10 mouse cellular contexts compared by ENCODE assay signal in the genomic region with DNA sequence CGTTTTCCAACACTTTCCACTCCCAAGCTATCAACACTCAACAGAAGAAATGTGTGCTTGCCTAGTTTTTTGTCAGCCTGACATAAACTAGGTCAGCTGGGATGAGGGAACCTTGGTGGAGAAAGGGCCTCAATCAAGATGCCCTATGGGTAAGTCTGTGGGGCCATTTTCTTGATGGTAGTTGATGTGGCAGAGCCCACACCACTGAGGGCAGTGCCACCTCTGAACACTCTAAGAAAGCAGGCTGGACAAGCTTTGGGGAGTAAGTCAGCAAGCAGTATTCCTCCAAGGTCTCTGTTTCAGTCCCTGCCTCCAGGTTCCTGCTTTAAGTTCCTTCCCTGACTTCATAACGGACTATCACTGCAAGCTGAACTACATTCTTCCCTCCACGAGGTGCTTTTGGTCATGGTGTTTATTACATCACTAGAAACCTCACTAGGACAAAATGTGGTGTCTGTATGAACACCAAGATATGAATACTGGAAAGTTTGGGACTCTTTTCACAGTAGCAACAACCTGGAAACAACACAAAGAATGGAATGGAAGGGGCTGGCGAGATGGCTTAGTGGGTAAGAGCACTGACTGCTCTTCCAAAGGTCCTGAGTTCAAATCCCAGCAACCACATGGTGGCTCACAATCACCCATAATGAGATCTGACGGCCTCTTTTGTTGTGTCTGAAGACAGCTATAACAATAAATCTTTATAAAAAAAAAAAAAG. TPM values are rescaled to one million over a fixed set of nuclear protein-coding genes. Genes with fewer than 3 reads are reported as not detected.
DNase-seq lines count a peak whose midpoint lies in the region; ATAC-seq and TF ChIP-seq lines count a peak whose summit lies in the region.
"Had no signal": no experiment of that assay in that cellular context is flagged by ENCODE, and none has a peak within 500 bp of the region (broad histone marks: within the 10 kb centered on the region; RNA-seq: fewer than 3 reads in every experiment).

No protein-coding gene starts in this region.

- intact Hi-C loops in left cerebral cortex, postnatal 36 days (cut with DNase I), result loop anchor here (2.0 to 5.0 kb wide), 2 partner anchors 33 to 35 kb away; partner anchors contain the start of gene Fbxl19

- no peaks in the 10 kb centered on the region for H3K9me3 ChIP-seq in heart, embryonic 14.5 days (ENCODE audit: control insufficient read depth, low read length)
- H3K9me3 ChIP-seq in hindbrain, embryonic 15.5 days, result no peaks in the 10 kb centered on the region
- no peaks in the 10 kb centered on the region for H3K9me3 ChIP-seq in midbrain, embryonic 14.5 days (ENCODE audit: control insufficient read depth, low read length)

- no peak for ATAC-seq in heart, embryonic 14.5 days (ENCODE audit: insufficient number of reproducible peaks, insufficient read depth, low FRiP score, low read depth)
- no peak for ATAC-seq in hindbrain, embryonic 15.5 days (ENCODE audit: low FRiP score, low read depth)
- ATAC-seq in midbrain, embryonic 14.5 days (ENCODE audit: low FRiP score, low TSS enrichment), result no peak
- no peak for ATAC-seq in inflammation-experienced regulatory T-cells, adult 6 months

- H3K4me2 ChIP-seq in heart, embryonic 14.5 days (ENCODE audit: low read length), result peak overlapping the region; percentile 80
- H3K4me2 ChIP-seq in hindbrain, embryonic 15.5 days, result peak overlapping the region; percentile 74
- H3K4me2 ChIP-seq in midbrain, embryonic 14.5 days (ENCODE audit: low read length), result peak overlapping the region; percentile 69

- peak overlapping the region in 1 of 2 experiments; percentile 96; a peak in 2 of 4 replicates for H3K27ac ChIP-seq in heart, embryonic 14.5 days (replicated peaks in 1 of 2; ENCODE audit: control insufficient read depth in 1 of 2, insufficient read depth in 1 of 2, low read depth in 2 of 2, low read length in 2 of 2)
- H3K27ac ChIP-seq in cortical plate, adult 2 months (ENCODE audit: insufficient read depth, low read length), result no peak overlapping the region
- H3K27ac ChIP-seq in hindbrain, embryonic 15.5 days (replicated peaks), result peak overlapping the region; percentile 90
- H3K27ac ChIP-seq in midbrain, embryonic 14.5 days (replicated peaks; ENCODE audit: low read depth, low read length), result peak overlapping the region; percentile 95; the same call in 1 of the 2 replicates

- no peak for TF ChIP-seq CTCF in cortical plate, adult 2 months (IDR thresholded peaks at IDR 0.05; ENCODE audit: extremely low read depth, insufficient read depth, low read length)

- TF ChIP-seq POLR2A in cortical plate, adult 2 months (IDR thresholded peaks at IDR 0.05; ENCODE audit: extremely low read depth, insufficient read depth, low read length), result no peak

- H3K36me3 ChIP-seq in heart, embryonic 14.5 days (ENCODE audit: control insufficient read depth, insufficient read depth, low read length), result peaks cover 25% of the 10 kb centered on the region
- H3K36me3 ChIP-seq in hindbrain, embryonic 15.5 days, result peaks cover 18% of the 10 kb centered on the region; the same call in 1 of the 2 replicates
- peaks cover 19% of the 10 kb centered on the region for H3K36me3 ChIP-seq in midbrain, embryonic 14.5 days (ENCODE audit: control insufficient read depth, insufficient read depth, low read length)

- WGBS in heart, embryonic 14.5 days, result 72% methylated on average over 5 of the region's 5 CpGs
- 84% methylated on average over 5 of the region's 5 CpGs for whole genome bisulfite sequencing in hindbrain, embryonic 15.5 days
- 81% methylated on average over 5 of the region's 5 CpGs for WGBS in midbrain, embryonic 14.5 days

- peak overlapping the region; percentile 91; the same call in 1 of the 2 replicates for H3K9ac ChIP-seq in heart, embryonic 14.5 days (ENCODE audit: low read length)
- H3K9ac ChIP-seq in hindbrain, embryonic 15.5 days, result peak overlapping the region; percentile 61; the same call in 1 of the 2 replicates
- no peak overlapping the region; the same call in 1 of the 2 replicates for H3K9ac ChIP-seq in midbrain, embryonic 14.5 days (replicated peaks; ENCODE audit: low read length)

- DNase-seq in heart, adult 18-20 months, result no peak
- DNase-seq in midbrain, embryonic 14.5 days, result no peak
- no peak for DNase-seq in spleen, adult 18-20 months
- no peak for DNase-seq in left cerebral cortex, postnatal 36 days (ENCODE audit: low spot score in 2 of 2)

- peaks cover 21 to 24% of the 10 kb centered on the region in 2 experiments for H3K4me1 ChIP-seq in heart, embryonic 14.5 days (ENCODE audit: control insufficient read depth in 2 of 2, insufficient read depth in 2 of 2, low read length in 2 of 2)
- H3K4me1 ChIP-seq in cortical plate, adult 2 months (ENCODE audit: control insufficient read depth, insufficient read depth, low read length), result no peaks in the 10 kb centered on the region; the same call in 1 of the 2 replicates
- H3K4me1 ChIP-seq in hindbrain, embryonic 15.5 days (replicated peaks), result peaks cover 32% of the 10 kb centered on the region
- H3K4me1 ChIP-seq in midbrain, embryonic 14.5 days (ENCODE audit: control insufficient read depth, insufficient read depth, low read length), result peaks cover 18% of the 10 kb centered on the region

- peak overlapping the region; percentile 55 to 74 for H3K4me3 ChIP-seq in heart, embryonic 14.5 days (ENCODE audit: control insufficient read depth in 1 of 2, insufficient read depth in 1 of 2, low read depth in 1 of 2, low read length in 2 of 2)
- peak overlapping the region; percentile 43; the same call in 1 of the 2 replicates for H3K4me3 ChIP-seq in cortical plate, adult 2 months (ENCODE audit: insufficient read depth, low read length)
- H3K4me3 ChIP-seq in hindbrain, embryonic 15.5 days, result peak overlapping the region; percentile 61
- peak overlapping the region; percentile 78 for H3K4me3 ChIP-seq in midbrain, embryonic 14.5 days (replicated peaks; ENCODE audit: low read depth, low read length)

- H3K27me3 ChIP-seq in heart, embryonic 14.5 days (ENCODE audit: control insufficient read depth, insufficient read depth, low read length), result no peaks in the 10 kb centered on the region
- no peaks in the 10 kb centered on the region for H3K27me3 ChIP-seq in hindbrain, embryonic 15.5 days
- H3K27me3 ChIP-seq in midbrain, embryonic 14.5 days (ENCODE audit: control insufficient read depth, insufficient read depth, low read length), result no peaks in the 10 kb centered on the region

RNA-seq across cellular contexts. Expression of gene Bcl7c, which starts 0.7 kb away (rescaled TPM):
- polyA plus RNA-seq in heart, embryonic 14.5 days (2014; fragmentation: Nextera tagmentation; extraction: Ambion mirVana), result 30.6 and 41.1 TPM in 2 replicates
- total RNA-seq in heart, adult 18-20 months (2021), result 10 to 100 TPM; 34.1 to 35.4 TPM
- polyA plus RNA-seq in cortical plate, adult 2 months (2012; rRNA removed), result 25.5 and 27.0 TPM in 2 replicates
- polyA plus RNA-seq in hindbrain, embryonic 15.5 days (2015; fragmentation: Nextera tagmentation; extraction: Ambion mirVana), result 53.2 and 55.1 TPM in 2 replicates
- 47.2 and 54.0 TPM in 2 replicates for polyA plus RNA-seq in midbrain, embryonic 14.5 days (2014; fragmentation: Nextera tagmentation; extraction: Ambion mirVana)
- polyA plus RNA-seq in inflammation-experienced regulatory T-cells, adult 6 months (2017; shearing (Covaris generic)), result 10 to 100 TPM in 1 of 3 experiments, 1 to 10 TPM in 2; 3.2 to 10.9 (median 4.9) TPM
- 10 to 100 TPM; 37.9 to 47.9 TPM for total RNA-seq in left cerebral cortex, postnatal 36 days (2021)

RNA-seq across cellular contexts. Expression of gene Ctf1, which starts 3.1 kb away (rescaled TPM):
- polyA plus RNA-seq in heart, embryonic 14.5 days (2014; fragmentation: Nextera tagmentation; extraction: Ambion mirVana), result 4.7 and 5.6 TPM in 2 replicates
- total RNA-seq in heart, adult 18-20 months (2021), result 1 to 10 TPM; 8.8 to 9.7 TPM
- 7.1 and 7.5 TPM in 2 replicates for polyA plus RNA-seq in cortical plate, adult 2 months (2012; rRNA removed)
- polyA plus RNA-seq in hindbrain, embryonic 15.5 days (2015; fragmentation: Nextera tagmentation; extraction: Ambion mirVana), result 3.8 and 5.4 TPM in 2 replicates
- polyA plus RNA-seq in midbrain, embryonic 14.5 days (2014; fragmentation: Nextera tagmentation; extraction: Ambion mirVana), result 3.5 and 4.3 TPM in 2 replicates
- not detected for polyA plus RNA-seq in inflammation-experienced regulatory T-cells, adult 6 months (2017; shearing (Covaris generic))
- total RNA-seq in left cerebral cortex, postnatal 36 days (2021), result 1 to 10 TPM; 2.4 to 2.5 TPM

RNA-seq across cellular contexts. Expression of gene Ctf2, which starts 22.5 kb away (rescaled TPM):
- not detected in 2 replicates for polyA plus RNA-seq in heart, embryonic 14.5 days (2014; fragmentation: Nextera tagmentation; extraction: Ambion mirVana)
- total RNA-seq in heart, adult 18-20 months (2021), result not detected
- polyA plus RNA-seq in cortical plate, adult 2 months (2012; rRNA removed), result not detected in 2 replicates
- 0.14 and 0.35 TPM in 2 replicates for polyA plus RNA-seq in hindbrain, embryonic 15.5 days (2015; fragmentation: Nextera tagmentation; extraction: Ambion mirVana)
- 0.12 and 0.16 TPM in 2 replicates for polyA plus RNA-seq in midbrain, embryonic 14.5 days (2014; fragmentation: Nextera tagmentation; extraction: Ambion mirVana)
- polyA plus RNA-seq in inflammation-experienced regulatory T-cells, adult 6 months (2017; shearing (Covaris generic)), result not detected
- total RNA-seq in left cerebral cortex, postnatal 36 days (2021), result not detected
- total RNA-seq: common myeloid progenitor, adult 5-6 weeks; layer of hippocampus, postnatal 25 days had no signal

RNA-seq across cellular contexts. Expression of gene Fbxl19, which starts 34.9 kb away (rescaled TPM):
- polyA plus RNA-seq in heart, embryonic 14.5 days (2014; fragmentation: Nextera tagmentation; extraction: Ambion mirVana), result 0.93 and 1.5 TPM in 2 replicates
- 1 to 10 TPM; 3.3 to 4.0 TPM for total RNA-seq in heart, adult 18-20 months (2021)
- 59.2 and 60.7 TPM in 2 replicates for polyA plus RNA-seq in cortical plate, adult 2 months (2012; rRNA removed)
- 10.0 and 10.5 TPM in 2 replicates for polyA plus RNA-seq in hindbrain, embryonic 15.5 days (2015; fragmentation: Nextera tagmentation; extraction: Ambion mirVana)
- polyA plus RNA-seq in midbrain, embryonic 14.5 days (2014; fragmentation: Nextera tagmentation; extraction: Ambion mirVana), result 7.4 and 15.2 TPM in 2 replicates
- polyA plus RNA-seq in inflammation-experienced regulatory T-cells, adult 6 months (2017; shearing (Covaris generic)), result under 1 TPM; 0.31 to 0.87 (median 0.84) TPM
- 10 to 100 TPM; 73.2 to 84.6 TPM for total RNA-seq in left cerebral cortex, postnatal 36 days (2021)
